Comparison of ENCODE assay signal across 8 mouse cellular contexts in genomic region chr1:188660882-188661281, GRCm38 (mm10).
DNase-seq lines count a peak whose midpoint lies in the region; ATAC-seq and TF ChIP-seq lines count a peak whose summit lies in the region.

No protein-coding gene starts in this region.

- WGBS in heart, adult 2 months, result 7% methylated on average over 8 of the region's 8 CpGs
- WGBS in intestine, postnatal 0 days, result 6% methylated on average over 8 of the region's 8 CpGs
- whole genome bisulfite sequencing in neural tube, embryonic 13.5 days, result 2% methylated on average over 8 of the region's 8 CpGs

- H3K79me2 ChIP-seq in heart, adult 2 months (replicated peaks; ENCODE audit: control insufficient read depth, insufficient read depth, low read length), result no peaks in the 10 kb centered on the region

- peak; percentile 5 for DNase-seq in ovary, postnatal 14 days (ENCODE audit: low spot score)
- DNase-seq in ovary, adult 18-20 months (ENCODE audit: low spot score), result no peak
- DNase-seq in heart, adult 2 months, result peak; percentile 27 to 32
- no peak for DNase-seq in cerebellum, adult 11 months
- DNase-seq in adrenal gland, adult 2 months, result no peak

- no peak for TF ChIP-seq CTCF in heart, adult 2 months (IDR thresholded peaks at IDR 0.05)
- no peak for TF ChIP-seq CTCF in intestine, postnatal 0 days (IDR thresholded peaks at IDR 0.05; ENCODE audit: low read depth)

- peak overlapping the region; percentile 10; the same call in 1 of the 2 replicates for H3K4me3 ChIP-seq in heart, adult 2 months
- peak overlapping the region; percentile 14; the same call in 1 of the 2 replicates for H3K4me3 ChIP-seq in intestine, postnatal 0 days (ENCODE audit: low read depth, low read length)
- peak overlapping the region; percentile 11 for H3K4me3 ChIP-seq in neural tube, embryonic 13.5 days

- intact Hi-C loops in heart, adult 2 months (cut with DNase I), result no loop called here

- H3K36me3 ChIP-seq in heart, adult 2 months (ENCODE audit: control insufficient read depth, insufficient read depth, low read length), result no peaks in the 10 kb centered on the region
- H3K36me3 ChIP-seq in intestine, postnatal 0 days (ENCODE audit: control insufficient read depth, insufficient read depth), result no peaks in the 10 kb centered on the region
- H3K36me3 ChIP-seq in neural tube, embryonic 13.5 days, result no peaks in the 10 kb centered on the region

- H3K4me2 ChIP-seq in intestine, postnatal 0 days (replicated peaks; ENCODE audit: low read depth), result peak overlapping the region; percentile 51
- peak overlapping the region; percentile 50 for H3K4me2 ChIP-seq in neural tube, embryonic 13.5 days

- H3K27me3 ChIP-seq in heart, adult 2 months (ENCODE audit: control insufficient read depth, insufficient read depth, low read length), result no peaks in the 10 kb centered on the region
- no peaks in the 10 kb centered on the region for H3K27me3 ChIP-seq in intestine, postnatal 0 days (replicated peaks; ENCODE audit: control insufficient read depth, insufficient read depth, low read length)
- H3K27me3 ChIP-seq in neural tube, embryonic 13.5 days, result 0 out of 2 replicates have a peak, but pooled peaks cover 7% of the 10 kb centered on the region

- H3K9me3 ChIP-seq in intestine, postnatal 0 days (ENCODE audit: control insufficient read depth), result no peaks in the 10 kb centered on the region
- H3K9me3 ChIP-seq in neural tube, embryonic 13.5 days, result no peaks in the 10 kb centered on the region

- H3K27ac ChIP-seq in heart, adult 2 months, result peak overlapping the region; percentile 6
- H3K27ac ChIP-seq in intestine, postnatal 0 days (ENCODE audit: low read depth, low read length), result no peak overlapping the region
- peak overlapping the region; percentile 33; the same call in 1 of the 2 replicates for H3K27ac ChIP-seq in neural tube, embryonic 13.5 days (replicated peaks)

- TF ChIP-seq POLR2A in heart, adult 2 months (IDR thresholded peaks at IDR 0.05; ENCODE audit: insufficient read depth, low read depth, low read length), result no peak

- TF ChIP-seq EP300 in heart, adult 2 months (IDR thresholded peaks at IDR 0.05; ENCODE audit: insufficient read depth, low read depth, low read length), result no peak

- peak overlapping the region; percentile 41; the same call in 1 of the 2 replicates for H3K9ac ChIP-seq in heart, adult 2 months (ENCODE audit: low read depth, low read length)
- H3K9ac ChIP-seq in intestine, postnatal 0 days (ENCODE audit: low read depth, low read length), result no peak overlapping the region
- H3K9ac ChIP-seq in neural tube, embryonic 13.5 days, result peak overlapping the region; percentile 9; the same call in 1 of the 2 replicates

- no peak for ATAC-seq in intestine, postnatal 0 days
- no peak; the same call in 1 of the 2 replicates for ATAC-seq in neural tube, embryonic 13.5 days (ENCODE audit: low read depth)
- ATAC-seq in CD4-positive, CD25-positive, alpha-beta regulatory T cell, adult 4 months, result no peak

- H3K4me1 ChIP-seq in heart, adult 2 months (ENCODE audit: control insufficient read depth, insufficient read depth, low read length), result peaks cover 4% of the 10 kb centered on the region
- H3K4me1 ChIP-seq in intestine, postnatal 0 days (replicated peaks; ENCODE audit: control insufficient read depth, insufficient read depth, low read length), result 0 out of 2 replicates have a peak, but pooled peaks cover 3% of the 10 kb centered on the region
- peaks cover 17% of the 10 kb centered on the region for H3K4me1 ChIP-seq in neural tube, embryonic 13.5 days (replicated peaks)

Comparison
In these comparisons a context has a peak if more than half of its experiments do, and no peak if none do; other contexts are left out.
1. DNase-seq: peak in ovary, postnatal 14 days (single experiment) and heart, adult 2 months (2 of 2); none in ovary, adult 18-20 months (single experiment), cerebellum, adult 11 months (single experiment) and adrenal gland, adult 2 months (single experiment).
2. Peak in every context shown above with its lines, with median percentiles within 50 percentile points of each other: H3K4me3 ChIP-seq.